Mouse (Mus musculus) hindbrain, embryonic 11.5 days (tissue): ENCODE data around the gene Chp1. TPM values are rescaled to one million over a fixed set of nuclear protein-coding genes. Genes with fewer than 3 reads are reported as not detected.

Experiments used
- ATAC-seq: fragments of 200-750 bp; cut with Nextera tagmentation; 2 replicates; pipeline ENCODE4 v1.8.0; 2017; ENCODE audit warnings: mild to moderate bottlenecking, moderate TSS enrichment, moderate library complexity; ENCODE audit not compliant: low FRiP score
- DNase-seq: peaks from one replicate; pipeline ENCODE4 v3.0.0-alpha.2; 2015; ENCODE audit warnings: low spot score
- H3K27ac ChIP-seq: fragments of 300-500 bp; sonication (generic); 2 replicates; pipeline ENCODE4 v1.5.1; 2014; ENCODE audit warnings: mild to moderate bottlenecking, low read depth, low read length
- H3K27me3 ChIP-seq: fragments of 300-500 bp; sonication (generic); 2 replicates; pipeline ENCODE4 v1.6.1; 2014; ENCODE audit warnings: mild to moderate bottlenecking, low read length, moderate library complexity, mixed read lengths; ENCODE audit not compliant: control insufficient read depth, insufficient read depth
- H3K36me3 ChIP-seq: fragments of 300-500 bp; sonication (generic); 2 replicates; pipeline ENCODE4 v1.6.1; 2014; ENCODE audit warnings: mild to moderate bottlenecking, low read length, moderate library complexity, mixed read lengths; ENCODE audit not compliant: control insufficient read depth, insufficient read depth
- H3K4me1 ChIP-seq: fragments of 300-500 bp; sonication (generic); replicated peaks from 2 replicates; pipeline ENCODE4 v1.6.1; 2014; ENCODE audit warnings: low read length, mixed read lengths; ENCODE audit not compliant: control insufficient read depth, insufficient read depth
- H3K4me2 ChIP-seq: fragments of 300-500 bp; sonication (generic); replicated peaks from 2 replicates; pipeline ENCODE4 v1.6.1; 2014; ENCODE audit warnings: mild to moderate bottlenecking, low read depth, low read length
- H3K4me3 ChIP-seq: fragments of 300-500 bp; sonication (generic); 2 replicates; pipeline ENCODE4 v1.5.1; 2014; ENCODE audit warnings: low read depth, low read length
- H3K9ac ChIP-seq: fragments of 300-500 bp; sonication (generic); 2 replicates; pipeline ENCODE4 v1.6.1; 2014; ENCODE audit warnings: low read depth, low read length
- H3K9me3 ChIP-seq: fragments of 300-500 bp; sonication (generic); 2 replicates; pipeline ENCODE4 v1.6.1; 2016; ENCODE audit warnings: low read length; ENCODE audit not compliant: control insufficient read depth
- WGBS: fragments of 180-500 bp; shearing (Covaris S2); extraction: QIAGEN DNeasy Blood & Tissue Kit; methylation state at CpG from one replicate; pipeline ENCODE4 v1.1.7; 2014; 5-methylcytosine and 5-hydroxymethylcytosine counted together
- polyA plus RNA-seq: library from polyadenylated mRNA; unstranded; fragments of >200 nt; fragmentation: Nextera tagmentation; extraction: Ambion mirVana; gene quantifications from 2 replicates; pipeline ENCODE4 v1.2.1, GENCODE M21; 2014

Chp1 gene
- polyA plus RNA-seq, 1 experiment from 2014 or later: 62.3 TPM

DNA sequence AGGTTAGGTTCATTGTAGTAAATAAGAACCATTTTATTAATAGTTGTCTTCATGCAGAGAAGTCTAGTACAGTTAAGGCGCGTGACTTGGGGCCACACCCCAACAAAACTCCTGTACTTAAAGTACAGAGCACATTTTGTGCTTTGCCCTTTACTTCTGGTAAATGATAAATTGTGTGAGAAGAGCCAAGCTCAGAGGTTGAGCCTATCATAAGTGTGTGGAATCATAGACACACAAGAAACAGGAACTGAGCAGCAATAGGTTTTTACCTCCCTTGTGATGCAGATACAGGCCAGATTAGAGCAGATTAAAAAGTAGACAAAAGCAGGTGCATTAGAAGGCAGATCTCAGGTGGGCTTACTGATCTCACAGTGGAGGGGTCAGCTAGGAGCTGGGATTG lies 73.8 kb downstream of the Chp1 start:
- Histone ChIP-seq H3K9me3 (no peaks in the 10 kb centered on the region), H3K36me3 (no peaks in the 10 kb centered on the region), H3K9ac (no peak overlapping the region), H3K4me1 (peaks cover 8% of the 10 kb centered on the region; the same call in 1 of the 2 replicates), H3K4me2 (no peak overlapping the region), H3K27me3 (no peaks in the 10 kb centered on the region), H3K27ac (no peak overlapping the region), H3K4me3 (no peak overlapping the region)
- no peak for ATAC-seq
- no peak for DNase-seq
- 99% methylated on average over 2 of the region's 2 CpGs for WGBS

Other genes with a start within 250 kb of the Chp1 start
- gene Dll4, start 221.9 kb upstream of the Chp1 start, polyA plus RNA-seq: 2.7 and 2.9 TPM in 2 replicates
- 0.46 and 1.4 TPM in 2 replicates for gene Chac1, start 196.5 kb upstream of the Chp1 start, polyA plus RNA-seq
- 3.7 and 5.6 TPM in 2 replicates for gene Ino80, start 70.0 kb upstream of the Chp1 start, polyA plus RNA-seq
- gene Exd1, start 70 bp upstream of the Chp1 start, polyA plus RNA-seq: 0.40 and 0.49 TPM in 2 replicates
- 87.1 and 89.1 TPM in 2 replicates for gene Nusap1, start 70.6 kb downstream of the Chp1 start, polyA plus RNA-seq
- gene Oip5, start 70.8 kb downstream of the Chp1 start, polyA plus RNA-seq: 30.7 and 33.2 TPM in 2 replicates
- 42.1 TPM in 2 replicates for gene Ndufaf1, start 115.1 kb downstream of the Chp1 start, polyA plus RNA-seq
- gene Rtf1, start 127.4 kb downstream of the Chp1 start, polyA plus RNA-seq: 32.5 and 40.8 TPM in 2 replicates
- gene Itpka, start 194.6 kb downstream of the Chp1 start, polyA plus RNA-seq: 0.60 and 0.89 TPM in 2 replicates
- 0.08 and 0.46 TPM in 2 replicates for gene Ltk, start 212.7 kb downstream of the Chp1 start, polyA plus RNA-seq
- 19.0 and 19.9 TPM in 2 replicates for gene Rpap1, start 239.8 kb downstream of the Chp1 start, polyA plus RNA-seq